Mouse (Mus musculus): Measurements from ENCODE around the gene Oscar.

DNA sequence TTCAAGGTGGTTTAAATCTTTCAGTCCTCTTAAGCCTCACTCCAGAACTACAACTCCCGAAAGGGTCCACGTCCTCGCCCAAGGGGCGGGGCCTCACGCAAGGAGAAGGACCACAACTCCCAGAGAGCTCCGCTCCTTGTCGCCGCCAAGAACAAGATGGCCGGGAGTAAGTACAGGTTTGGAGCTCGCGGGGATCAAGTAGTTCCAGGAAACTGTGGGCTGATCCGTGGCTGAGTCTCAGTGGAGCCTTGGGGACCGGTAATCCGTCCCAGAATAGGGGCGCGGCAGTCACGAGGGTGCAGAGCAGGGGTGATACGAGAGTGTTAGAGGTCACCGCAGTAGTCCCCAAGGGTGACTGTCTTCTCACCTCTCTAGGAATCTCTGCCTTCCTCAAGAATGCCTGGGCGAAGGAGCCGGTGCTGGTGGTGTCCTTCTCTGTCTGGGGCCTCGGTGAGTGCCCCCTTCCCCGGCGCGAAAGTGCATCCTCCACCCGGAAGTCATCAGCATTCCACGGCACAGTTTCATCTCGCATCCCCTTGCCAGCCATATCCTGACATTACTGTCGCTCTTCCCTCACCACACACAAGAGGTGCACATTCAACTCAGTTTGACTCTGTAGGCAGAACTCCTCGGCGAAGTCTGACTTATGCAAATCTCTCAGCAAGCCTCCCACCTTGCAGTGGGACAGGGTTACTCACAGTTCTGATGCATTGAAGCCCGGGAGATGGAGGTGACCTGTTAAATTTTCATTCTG is 1.5 kb upstream of the Oscar start, which contains the start of gene Ndufa3:
- TF ChIP-seq POLR2A (IDR thresholded peaks at IDR 0.05; ENCODE audit: low read depth, low read length) = peak; percentile 78
- TF ChIP-seq CTCF (IDR thresholded peaks at IDR 0.05; ENCODE audit: borderline replicate concordance, insufficient read depth, low read length) = no peak

All from embryonic fibroblast, embryonic 13.5 days (primary cell).